Mouse (Mus musculus): Measurements from ENCODE around the gene Cfap61. TPM values are rescaled to one million over a fixed set of nuclear protein-coding genes. Genes with fewer than 3 reads are reported as not detected.

Gene Cfap61
- total and polyA plus RNA-seq, 2 experiments = not detected

DNA sequence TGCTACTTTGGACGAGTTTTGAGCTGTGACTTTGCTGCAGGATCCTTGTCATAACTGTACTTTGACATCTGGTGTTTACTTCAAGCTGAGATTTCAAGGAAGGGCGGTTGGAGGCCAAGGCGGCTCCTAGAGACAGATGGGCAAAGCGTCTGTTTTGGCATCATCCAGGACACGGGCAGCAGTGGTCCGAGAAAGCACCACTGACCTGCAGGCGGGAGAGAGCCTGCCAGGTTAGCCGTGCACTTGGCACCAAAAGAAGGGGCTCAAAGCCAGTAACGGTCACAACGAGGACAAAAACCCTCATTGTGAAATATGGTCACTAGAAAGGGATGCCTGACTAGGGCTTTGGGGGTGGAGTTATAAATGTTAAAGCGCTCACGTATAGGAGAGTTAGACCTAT lies 36.2 kb downstream of the Cfap61 start:
- WGBS = 77% methylated on average over 12 of the region's 12 CpGs
- no peaks in the 10 kb centered on the region for H3K79me2 ChIP-seq (ENCODE audit: control insufficient read depth, insufficient read depth, low read length)
- H3K27ac ChIP-seq (replicated peaks; ENCODE audit: insufficient read depth, low read depth, low read length) = no peak overlapping the region
- H3K27me3 ChIP-seq (ENCODE audit: control insufficient read depth, insufficient read depth, low read length) = no peaks in the 10 kb centered on the region
- no peaks in the 10 kb centered on the region for H3K4me1 ChIP-seq (ENCODE audit: control insufficient read depth, insufficient read depth, low read length)
- TF ChIP-seq CTCF (IDR thresholded peaks at IDR 0.05; ENCODE audit: low read depth, low read length) = no peak
- TF ChIP-seq POLR2A (IDR thresholded peaks at IDR 0.05; ENCODE audit: extremely low read depth, insufficient read depth, low read length) = no peak
- H3K4me3 ChIP-seq (ENCODE audit: insufficient read depth, low read depth, low read length) = no peak overlapping the region
- DNase-seq (ENCODE audit: extremely low read depth, low read depth, low spot score) = no peak
- H3K36me3 ChIP-seq (ENCODE audit: control insufficient read depth, insufficient read depth, low read length) = no peaks in the 10 kb centered on the region
- H3K9ac ChIP-seq (ENCODE audit: low read depth, low read length) = no peak overlapping the region

DNA sequence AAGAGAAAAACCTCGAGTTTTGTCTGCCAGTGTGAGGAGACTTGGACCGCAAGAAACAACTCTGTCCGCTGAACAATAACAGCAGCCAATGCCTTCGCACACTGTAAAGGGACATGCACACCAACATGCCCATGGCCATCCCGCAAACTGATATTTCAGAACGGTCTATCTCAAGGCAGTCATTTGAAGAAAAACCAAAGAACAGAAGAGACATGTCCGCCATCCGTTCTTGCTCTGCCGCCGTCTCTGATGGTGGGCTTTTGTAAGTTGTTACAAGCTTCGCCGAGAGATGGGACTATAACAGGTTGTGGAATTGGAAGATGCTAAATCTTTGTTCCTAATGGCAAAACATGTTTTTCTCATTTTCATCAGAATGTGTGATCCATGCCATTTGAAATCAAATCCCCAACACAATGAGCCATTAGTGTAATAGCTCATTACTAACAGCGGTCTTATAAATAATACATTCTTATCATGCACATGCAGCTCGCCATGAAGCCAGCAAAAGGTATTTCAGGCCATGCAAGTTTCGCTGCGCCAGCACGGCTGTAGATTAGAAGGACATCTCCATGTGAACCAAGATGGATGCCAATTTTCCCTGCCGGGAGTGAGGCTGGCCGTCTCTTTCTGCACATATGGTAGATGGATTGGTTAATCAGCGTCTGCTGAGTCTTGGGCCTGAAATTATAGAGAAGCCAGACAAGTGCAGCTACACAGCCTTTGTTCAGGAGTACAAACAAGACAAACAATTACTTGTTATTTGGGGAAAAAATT lies 36.8 kb downstream of the Cfap61 start:
- no peaks in the 10 kb centered on the region for H3K27me3 ChIP-seq (ENCODE audit: control insufficient read depth, insufficient read depth, low read length)
- TF ChIP-seq CTCF (IDR thresholded peaks at IDR 0.05; ENCODE audit: low read depth, low read length) (no peak), POLR2A (IDR thresholded peaks at IDR 0.05; ENCODE audit: extremely low read depth, insufficient read depth, low read length) (no peak)
- no peak for DNase-seq (ENCODE audit: extremely low read depth, low read depth, low spot score)
- no peaks in the 10 kb centered on the region for H3K36me3 ChIP-seq (ENCODE audit: control insufficient read depth, insufficient read depth, low read length)
- WGBS = 92% methylated on average over 20 of the region's 20 CpGs
- H3K79me2 ChIP-seq (ENCODE audit: control insufficient read depth, insufficient read depth, low read length) = no peaks in the 10 kb centered on the region
- H3K4me1 ChIP-seq (ENCODE audit: control insufficient read depth, insufficient read depth, low read length) = no peaks in the 10 kb centered on the region
- no peak overlapping the region for H3K27ac ChIP-seq (replicated peaks; ENCODE audit: insufficient read depth, low read depth, low read length)
- H3K9ac ChIP-seq (ENCODE audit: low read depth, low read length) = no peak overlapping the region
- H3K4me3 ChIP-seq (ENCODE audit: insufficient read depth, low read depth, low read length) = no peak overlapping the region

DNA sequence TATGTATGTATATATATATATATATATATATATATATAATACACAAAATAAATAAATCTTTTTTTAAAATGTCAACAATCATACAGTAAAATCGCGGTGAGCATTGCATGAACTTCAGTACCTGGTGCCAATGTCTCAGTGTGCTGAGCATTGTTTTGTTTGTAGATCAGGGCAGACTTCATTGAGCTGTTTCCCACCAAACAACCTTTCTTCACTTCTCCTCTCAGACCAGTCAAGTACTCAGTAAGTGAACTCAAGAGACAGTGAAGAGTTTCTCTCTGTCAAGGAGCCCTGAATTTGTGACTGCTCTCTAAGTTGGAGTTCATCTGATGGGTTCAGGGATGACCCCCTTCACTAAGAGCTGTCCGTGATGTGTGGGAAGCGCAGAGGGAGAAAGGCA lies 38.0 kb downstream of the Cfap61 start:
- no peaks in the 10 kb centered on the region for H3K79me2 ChIP-seq (ENCODE audit: control insufficient read depth, insufficient read depth, low read length)

DNA sequence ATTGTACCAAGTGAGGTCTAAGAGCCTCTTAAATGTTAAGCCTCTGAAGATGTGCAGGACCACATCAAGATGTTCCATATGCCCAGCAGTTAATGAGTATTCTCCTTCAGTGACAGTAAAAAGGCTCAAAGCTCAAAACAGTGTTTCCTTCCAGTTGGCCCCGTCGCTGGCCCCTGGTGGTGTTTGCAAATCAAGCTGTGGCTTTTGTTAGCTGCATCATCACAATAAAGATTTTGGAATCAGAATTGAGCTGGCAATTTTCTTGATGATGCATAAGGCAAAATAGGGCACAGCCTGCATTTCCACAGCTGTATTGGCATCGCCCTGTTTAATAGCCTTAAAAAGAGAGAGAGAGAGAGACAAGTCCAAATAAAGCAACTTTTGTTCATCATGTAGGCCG lies 45.0 kb downstream of the Cfap61 start:
- H3K4me1 ChIP-seq (ENCODE audit: control insufficient read depth, insufficient read depth, low read length) = no peaks in the 10 kb centered on the region
- no peak for DNase-seq (ENCODE audit: extremely low read depth, low read depth, low spot score)
- H3K79me2 ChIP-seq (ENCODE audit: control insufficient read depth, insufficient read depth, low read length) = no peaks in the 10 kb centered on the region
- WGBS = 88% methylated on average over 4 of the region's 4 CpGs
- H3K27ac ChIP-seq (replicated peaks; ENCODE audit: insufficient read depth, low read depth, low read length) = no peak overlapping the region
- H3K27me3 ChIP-seq (ENCODE audit: control insufficient read depth, insufficient read depth, low read length) = no peaks in the 10 kb centered on the region
- H3K36me3 ChIP-seq (ENCODE audit: control insufficient read depth, insufficient read depth, low read length) = no peaks in the 10 kb centered on the region
- no peak overlapping the region for H3K9ac ChIP-seq (ENCODE audit: low read depth, low read length)
- no peak for TF ChIP-seq CTCF (IDR thresholded peaks at IDR 0.05; ENCODE audit: low read depth, low read length)
- no peak for TF ChIP-seq POLR2A (IDR thresholded peaks at IDR 0.05; ENCODE audit: extremely low read depth, insufficient read depth, low read length)
- no peak overlapping the region for H3K4me3 ChIP-seq (ENCODE audit: insufficient read depth, low read depth, low read length)

More for the DNA sequence above, 38.0 kb downstream of the Cfap61 start:
- 85% methylated on average over 4 of the region's 4 CpGs for WGBS
- no peak for TF ChIP-seq CTCF (IDR thresholded peaks at IDR 0.05; ENCODE audit: low read depth, low read length)
- TF ChIP-seq POLR2A (IDR thresholded peaks at IDR 0.05; ENCODE audit: extremely low read depth, insufficient read depth, low read length) = no peak
- H3K4me1 ChIP-seq (ENCODE audit: control insufficient read depth, insufficient read depth, low read length) = no peaks in the 10 kb centered on the region
- H3K9ac ChIP-seq (ENCODE audit: low read depth, low read length) = no peak overlapping the region
- no peak for DNase-seq (ENCODE audit: extremely low read depth, low read depth, low spot score)
- H3K27me3 ChIP-seq (ENCODE audit: control insufficient read depth, insufficient read depth, low read length) = no peaks in the 10 kb centered on the region
- no peak overlapping the region for H3K4me3 ChIP-seq (ENCODE audit: insufficient read depth, low read depth, low read length)
- no peaks in the 10 kb centered on the region for H3K36me3 ChIP-seq (ENCODE audit: control insufficient read depth, insufficient read depth, low read length)
- no peak overlapping the region for H3K27ac ChIP-seq (replicated peaks; ENCODE audit: insufficient read depth, low read depth, low read length)

DNA sequence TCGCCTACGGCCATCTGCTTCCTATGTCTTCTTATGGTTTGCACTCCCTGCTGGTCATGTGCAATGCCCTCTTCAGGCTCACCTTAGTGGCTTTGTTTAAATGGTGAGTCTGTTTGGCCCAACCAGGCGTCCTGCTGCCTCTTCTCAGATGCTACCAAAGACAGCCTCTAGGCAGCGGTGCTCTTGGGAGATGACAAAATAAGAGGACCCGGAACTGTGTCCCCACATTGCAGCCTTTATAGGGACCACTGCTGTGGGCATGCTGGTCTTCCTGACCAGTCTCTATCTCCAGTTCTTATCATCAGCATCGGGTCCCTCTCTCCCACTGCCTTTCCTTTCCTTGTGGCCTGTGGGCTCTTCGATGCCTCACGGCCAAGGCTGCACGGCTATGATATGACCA lies 46.3 kb downstream of the Cfap61 start:
- DNase-seq (ENCODE audit: extremely low read depth, low read depth, low spot score) = no peak
- Histone ChIP-seq H3K9ac (ENCODE audit: low read depth, low read length) (no peak overlapping the region), H3K27ac (replicated peaks; ENCODE audit: insufficient read depth, low read depth, low read length) (no peak overlapping the region), H3K4me1 (ENCODE audit: control insufficient read depth, insufficient read depth, low read length) (no peaks in the 10 kb centered on the region), H3K4me3 (ENCODE audit: insufficient read depth, low read depth, low read length) (no peak overlapping the region), H3K27me3 (ENCODE audit: control insufficient read depth, insufficient read depth, low read length) (no peaks in the 10 kb centered on the region), H3K79me2 (ENCODE audit: control insufficient read depth, insufficient read depth, low read length) (no peaks in the 10 kb centered on the region), H3K36me3 (ENCODE audit: control insufficient read depth, insufficient read depth, low read length) (no peaks in the 10 kb centered on the region)
- TF ChIP-seq CTCF (IDR thresholded peaks at IDR 0.05; ENCODE audit: low read depth, low read length) (no peak), POLR2A (IDR thresholded peaks at IDR 0.05; ENCODE audit: extremely low read depth, insufficient read depth, low read length) (no peak)
- 83% methylated on average over 9 of the region's 9 CpGs for whole genome bisulfite sequencing

DNA sequence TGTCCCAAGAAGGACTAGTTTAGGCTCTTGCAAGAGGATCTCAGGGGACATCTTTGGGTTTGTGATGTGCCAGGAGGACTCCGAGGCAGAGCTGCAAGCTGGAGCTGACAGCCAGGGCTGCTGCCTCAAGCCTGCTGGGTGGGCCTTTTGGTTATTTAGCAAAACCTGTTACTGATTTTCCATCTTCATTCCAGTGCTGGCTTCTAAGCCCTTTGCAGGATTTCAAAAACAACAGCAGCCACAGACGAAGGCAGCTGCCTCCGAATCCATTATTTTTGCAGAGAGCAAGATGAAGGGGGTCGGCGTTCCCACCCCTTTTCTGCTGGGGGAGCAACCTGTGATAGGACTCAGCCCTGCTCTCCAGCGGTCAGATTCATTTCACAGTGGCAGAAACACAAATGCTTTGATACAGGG lies 47.1 kb downstream of the Cfap61 start:
- 81% methylated on average over 6 of the region's 6 CpGs for WGBS

More for the DNA sequence above, 47.1 kb downstream of the Cfap61 start:
- Histone ChIP-seq H3K9ac (ENCODE audit: low read depth, low read length) (no peak overlapping the region), H3K27me3 (ENCODE audit: control insufficient read depth, insufficient read depth, low read length) (no peaks in the 10 kb centered on the region), H3K4me1 (ENCODE audit: control insufficient read depth, insufficient read depth, low read length) (no peaks in the 10 kb centered on the region), H3K79me2 (ENCODE audit: control insufficient read depth, insufficient read depth, low read length) (no peaks in the 10 kb centered on the region), H3K27ac (replicated peaks; ENCODE audit: insufficient read depth, low read depth, low read length) (no peak overlapping the region), H3K36me3 (ENCODE audit: control insufficient read depth, insufficient read depth, low read length) (no peaks in the 10 kb centered on the region), H3K4me3 (ENCODE audit: insufficient read depth, low read depth, low read length) (no peak overlapping the region)
- DNase-seq (ENCODE audit: extremely low read depth, low read depth, low spot score) = no peak
- TF ChIP-seq POLR2A (IDR thresholded peaks at IDR 0.05; ENCODE audit: extremely low read depth, insufficient read depth, low read length) (no peak), CTCF (IDR thresholded peaks at IDR 0.05; ENCODE audit: low read depth, low read length) (no peak)
